Mouse (Mus musculus) spleen, adult 2 months (tissue): Measurements from ENCODE around the gene Gm20509.

ENCODE experiments used
- CTCF ChIP-seq: fragments of 200-500 bp; IDR thresholded peaks from 2 replicates; pipeline ENCODE4 v1.5.1; 2011; ENCODE audit warnings: mild to moderate bottlenecking, inconsistent platforms; ENCODE audit not compliant: insufficient read depth, insufficient read length, insufficient replicate concordance; ENCODE audit errors: extremely low read depth
- POLR2A ChIP-seq: fragments of 200-500 bp; IDR thresholded peaks from 2 replicates; pipeline ENCODE4 v1.6.1; 2011; ENCODE audit warnings: low read depth, low read length, inconsistent platforms

DNA sequence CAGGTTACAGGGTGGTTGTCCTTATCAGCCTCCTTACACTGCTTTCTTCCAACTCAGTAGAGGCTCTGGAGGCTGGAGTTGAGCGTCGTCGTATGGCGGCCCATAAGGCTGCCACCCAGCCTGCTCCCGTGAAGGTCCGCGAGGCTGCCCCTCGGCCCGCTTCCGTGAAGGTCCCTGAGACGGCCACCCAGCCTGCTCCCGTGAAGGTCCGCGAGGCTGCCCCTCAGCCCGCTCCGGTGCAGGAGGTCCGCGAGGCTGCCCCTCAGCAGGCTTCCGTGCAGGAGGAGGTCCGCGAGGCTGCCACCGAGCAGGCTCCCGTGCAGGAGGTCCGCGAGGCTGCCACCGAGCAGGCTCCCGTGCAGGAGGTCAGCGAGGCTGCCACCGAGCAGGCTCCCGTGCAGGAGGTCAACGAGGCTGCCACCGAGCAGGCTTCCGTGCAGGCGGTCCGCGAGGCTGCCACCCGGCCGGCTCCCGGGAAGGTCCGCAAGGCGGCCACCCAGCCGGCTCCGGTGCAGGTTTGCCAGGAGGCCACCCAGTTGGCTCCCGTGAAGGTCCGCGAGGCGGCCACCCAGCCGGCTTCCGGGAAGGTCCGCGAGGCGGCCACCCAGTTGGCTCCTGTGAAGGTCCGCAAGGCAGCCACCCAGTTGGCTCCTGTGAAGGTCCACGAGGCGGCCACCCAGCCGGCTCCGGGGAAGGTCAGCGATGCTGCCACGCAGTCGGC lies 1.0 kb downstream of the Gm20509 start:
- no peak for TF ChIP-seq POLR2A
- TF ChIP-seq CTCF, result no peak
